Mouse (Mus musculus): Measurements from ENCODE around the gene Wdr70. TPM values are rescaled to one million over a fixed set of nuclear protein-coding genes. Genes with fewer than 3 reads are reported as not detected.

Gene Wdr70
- total and polyA plus RNA-seq, 3 experiments = 25.2 to 71.4 (median 59.8) TPM

DNA sequence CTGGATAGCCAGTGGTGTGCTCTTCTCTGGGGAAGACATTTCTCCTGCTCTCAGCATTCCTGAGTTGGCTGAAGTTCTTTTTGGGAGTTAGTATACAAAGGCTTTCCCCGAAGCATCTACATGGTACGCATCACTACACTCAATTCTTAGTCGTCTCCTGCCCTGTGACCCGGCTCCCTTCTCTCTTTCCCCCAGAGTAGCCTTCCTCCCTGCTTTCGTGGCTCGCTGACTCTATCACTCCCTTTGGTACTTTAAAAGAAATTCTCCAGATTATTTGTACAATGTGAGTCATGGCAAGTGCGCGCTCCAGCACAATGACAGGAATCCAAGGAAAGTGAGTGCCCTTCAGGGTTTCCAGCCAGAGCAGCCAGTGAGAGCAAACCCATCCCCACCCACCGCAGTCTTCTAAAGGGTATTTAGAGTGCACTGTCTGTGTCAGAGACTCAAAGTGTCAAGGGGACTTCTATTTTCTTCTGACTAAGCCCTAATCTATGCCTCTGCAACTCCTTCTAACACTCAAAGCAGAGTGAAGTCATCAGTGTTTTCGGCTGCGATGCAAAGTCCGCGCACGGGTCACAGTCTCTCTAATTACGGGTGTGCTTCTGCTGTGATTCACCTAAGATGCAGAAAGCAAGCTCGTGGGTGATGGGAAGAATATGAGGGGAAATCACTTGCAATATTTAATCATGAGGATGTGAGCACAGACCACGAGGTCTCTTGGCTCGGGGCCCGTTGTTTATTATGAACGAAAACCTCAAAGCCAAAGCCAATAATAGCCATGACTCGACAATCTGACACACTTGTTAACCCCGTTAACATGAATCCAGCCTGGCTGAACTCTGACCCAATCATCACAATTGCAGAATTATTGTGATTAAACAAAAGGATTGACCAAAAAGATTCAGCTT, 221.2 kb downstream of the Wdr70 start:
- no peak for DNase-seq (ENCODE audit: low spot score)
- no peaks in the 10 kb centered on the region for H3K4me1 ChIP-seq (ENCODE audit: insufficient read depth, low read depth, low read length)
- no peaks in the 10 kb centered on the region; the same call in 1 of the 2 replicates for H3K9me3 ChIP-seq (replicated peaks)
- no peaks in the 10 kb centered on the region for H3K27me3 ChIP-seq (ENCODE audit: insufficient read depth, low read length)
- ATAC-seq (ENCODE audit: extremely low read depth, insufficient number of reproducible peaks, low FRiP score, poor library complexity, severe bottlenecking) = no peak
- H3K36me3 ChIP-seq (replicated peaks) = peaks cover 47% of the 10 kb centered on the region
- TF ChIP-seq POLR2AphosphoS5 (IDR thresholded peaks at IDR 0.05; ENCODE audit: insufficient replicate concordance, low read depth, low read length) (no peak), CTCF (IDR thresholded peaks at IDR 0.05; ENCODE audit: low read depth, low read length) (no peak), GATA1 (IDR thresholded peaks at IDR 0.05; ENCODE audit: borderline replicate concordance, low read length) (no peak)
- no peak overlapping the region for H3K4me3 ChIP-seq (ENCODE audit: low read depth, low read length)

DNA sequence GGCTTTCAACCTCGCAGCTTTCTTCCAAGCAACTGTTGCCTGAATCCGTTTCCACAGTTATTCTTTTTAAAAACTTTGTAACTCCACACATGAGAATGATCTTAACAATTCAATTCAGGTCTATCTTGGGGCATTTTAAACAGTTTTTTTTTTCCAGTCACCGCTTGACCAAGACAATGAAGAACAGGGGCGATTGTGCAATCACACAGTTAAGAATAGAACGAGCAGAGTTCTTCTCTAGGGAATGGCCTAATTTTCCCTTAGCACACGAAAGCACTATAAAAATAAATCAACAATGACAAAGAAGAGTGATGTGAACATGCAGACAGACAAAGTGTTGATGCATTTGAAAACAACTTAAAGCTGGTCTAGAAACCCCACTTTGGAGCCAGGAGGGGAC, 223.1 kb downstream of the Wdr70 start:
- no peaks in the 10 kb centered on the region for H3K27me3 ChIP-seq (ENCODE audit: insufficient read depth, low read length)
- H3K4me1 ChIP-seq (ENCODE audit: insufficient read depth, low read depth, low read length) = no peaks in the 10 kb centered on the region
- ATAC-seq (ENCODE audit: extremely low read depth, insufficient number of reproducible peaks, low FRiP score, poor library complexity, severe bottlenecking) = no peak
- H3K9me3 ChIP-seq (replicated peaks) = no peaks in the 10 kb centered on the region
- DNase-seq (ENCODE audit: low spot score) = no peak
- peaks cover 38% of the 10 kb centered on the region for H3K36me3 ChIP-seq (replicated peaks)
- no peak for TF ChIP-seq GATA1 (IDR thresholded peaks at IDR 0.05; ENCODE audit: borderline replicate concordance, low read length)
- TF ChIP-seq TAL1 (conservative IDR thresholded peaks at IDR 0.05; ENCODE audit: low read depth, low read length) = no peak
- no peak for TF ChIP-seq POLR2AphosphoS5 (IDR thresholded peaks at IDR 0.05; ENCODE audit: insufficient replicate concordance, low read depth, low read length)
- TF ChIP-seq GATA2 (IDR thresholded peaks at IDR 0.05; ENCODE audit: borderline replicate concordance, low read depth, low read length) = no peak
- TF ChIP-seq CTCF (IDR thresholded peaks at IDR 0.05; ENCODE audit: low read depth, low read length) = no peak
- H3K4me3 ChIP-seq (ENCODE audit: low read depth, low read length) = no peak overlapping the region

DNA sequence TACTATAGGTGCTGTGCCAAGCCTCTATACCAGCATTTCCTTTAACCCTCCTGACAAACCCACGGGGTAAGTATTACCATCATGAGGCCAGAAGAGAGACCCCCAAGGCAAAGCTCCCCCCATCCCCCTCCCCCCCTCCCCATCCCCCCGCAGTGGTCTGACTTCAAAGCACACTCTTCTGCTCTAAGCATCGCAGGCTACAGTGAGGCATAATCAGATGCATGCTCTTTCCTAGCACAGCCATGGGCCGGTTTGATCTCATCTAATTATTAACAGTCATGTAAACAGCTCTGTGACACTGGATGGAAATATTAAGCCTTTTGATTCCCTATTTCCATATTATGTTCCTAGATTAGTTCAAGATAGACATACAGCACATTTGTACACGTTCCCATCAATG, 226.5 kb downstream of the Wdr70 start:
- DNase-seq (ENCODE audit: low spot score) = no peak
- Histone ChIP-seq H3K36me3 (replicated peaks) (peaks cover 13% of the 10 kb centered on the region), H3K4me3 (ENCODE audit: low read depth, low read length) (no peak overlapping the region), H3K4me1 (ENCODE audit: insufficient read depth, low read depth, low read length) (no peaks in the 10 kb centered on the region), H3K9me3 (replicated peaks) (no peaks in the 10 kb centered on the region), H3K27me3 (ENCODE audit: insufficient read depth, low read length) (no peaks in the 10 kb centered on the region)
- ATAC-seq (ENCODE audit: extremely low read depth, insufficient number of reproducible peaks, low FRiP score, poor library complexity, severe bottlenecking) = no peak
- no peak for TF ChIP-seq GATA1 (IDR thresholded peaks at IDR 0.05; ENCODE audit: borderline replicate concordance, low read length)
- no peak for TF ChIP-seq CTCF (IDR thresholded peaks at IDR 0.05; ENCODE audit: low read depth, low read length)
- TF ChIP-seq TAL1 (conservative IDR thresholded peaks at IDR 0.05; ENCODE audit: low read depth, low read length) = no peak
- TF ChIP-seq POLR2AphosphoS5 (IDR thresholded peaks at IDR 0.05; ENCODE audit: insufficient replicate concordance, low read depth, low read length) = no peak
- no peak for TF ChIP-seq GATA2 (IDR thresholded peaks at IDR 0.05; ENCODE audit: borderline replicate concordance, low read depth, low read length)

DNA sequence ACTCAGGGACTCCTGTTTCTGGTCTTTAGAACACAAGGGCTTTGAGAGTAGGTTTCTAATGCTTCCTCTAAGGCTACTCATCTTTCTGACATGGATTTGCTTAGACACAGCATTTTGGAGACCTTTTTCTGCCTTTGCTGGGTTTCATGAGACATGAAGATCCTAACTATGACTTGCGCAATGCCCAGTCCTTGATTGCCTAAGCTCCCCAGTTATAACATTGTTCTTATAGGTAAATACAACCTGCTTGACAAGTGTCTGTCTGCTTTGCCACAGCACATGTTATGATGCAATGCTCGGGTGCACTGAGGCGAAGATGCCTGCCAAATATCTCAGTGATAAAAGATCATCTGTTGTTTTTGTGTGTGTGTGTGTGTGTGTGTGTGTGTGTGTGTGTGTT, 233.7 kb downstream of the Wdr70 start:
- Histone ChIP-seq H3K9me3 (replicated peaks) (no peaks in the 10 kb centered on the region), H3K36me3 (replicated peaks) (no peaks in the 10 kb centered on the region), H3K4me3 (ENCODE audit: low read depth, low read length) (no peak overlapping the region), H3K27me3 (ENCODE audit: insufficient read depth, low read length) (no peaks in the 10 kb centered on the region), H3K4me1 (ENCODE audit: insufficient read depth, low read depth, low read length) (no peaks in the 10 kb centered on the region)
- TF ChIP-seq GATA2 (IDR thresholded peaks at IDR 0.05; ENCODE audit: borderline replicate concordance, low read depth, low read length) (no peak), TAL1 (conservative IDR thresholded peaks at IDR 0.05; ENCODE audit: low read depth, low read length) (no peak), POLR2AphosphoS5 (IDR thresholded peaks at IDR 0.05; ENCODE audit: insufficient replicate concordance, low read depth, low read length) (no peak), CTCF (IDR thresholded peaks at IDR 0.05; ENCODE audit: low read depth, low read length) (no peak), GATA1 (IDR thresholded peaks at IDR 0.05; ENCODE audit: borderline replicate concordance, low read length) (no peak)
- DNase-seq (ENCODE audit: low spot score) (no peak), ATAC-seq (ENCODE audit: extremely low read depth, insufficient number of reproducible peaks, low FRiP score, poor library complexity, severe bottlenecking) (no peak)

DNA sequence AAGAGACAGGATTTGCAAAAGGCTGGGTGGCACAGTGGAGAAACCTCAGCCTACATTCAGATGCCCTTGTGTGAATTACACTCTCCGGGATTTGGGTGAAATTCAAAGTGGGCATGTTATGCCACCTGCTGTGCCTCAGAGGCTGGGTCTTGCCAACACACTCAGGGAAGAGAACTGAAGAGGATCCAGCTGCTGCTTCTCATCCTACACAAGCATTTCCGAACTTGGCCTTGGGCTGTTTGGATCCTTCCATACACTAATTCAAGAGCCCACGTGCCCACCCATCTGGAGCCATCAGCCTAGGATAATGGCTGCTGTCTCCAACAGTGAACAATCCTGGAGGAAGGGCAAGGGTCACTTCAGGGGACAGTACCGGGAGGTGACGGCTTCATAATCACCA, 235.7 kb downstream of the Wdr70 start:
- ATAC-seq (ENCODE audit: extremely low read depth, insufficient number of reproducible peaks, low FRiP score, poor library complexity, severe bottlenecking) (no peak), DNase-seq (ENCODE audit: low spot score) (no peak)
- Histone ChIP-seq H3K4me3 (ENCODE audit: low read depth, low read length) (no peak overlapping the region), H3K9me3 (replicated peaks) (no peaks in the 10 kb centered on the region), H3K36me3 (replicated peaks) (no peaks in the 10 kb centered on the region), H3K4me1 (ENCODE audit: insufficient read depth, low read depth, low read length) (no peaks in the 10 kb centered on the region), H3K27me3 (ENCODE audit: insufficient read depth, low read length) (no peaks in the 10 kb centered on the region)
- TF ChIP-seq TAL1 (conservative IDR thresholded peaks at IDR 0.05; ENCODE audit: low read depth, low read length) (no peak), POLR2AphosphoS5 (IDR thresholded peaks at IDR 0.05; ENCODE audit: insufficient replicate concordance, low read depth, low read length) (no peak), GATA2 (IDR thresholded peaks at IDR 0.05; ENCODE audit: borderline replicate concordance, low read depth, low read length) (no peak), GATA1 (IDR thresholded peaks at IDR 0.05; ENCODE audit: borderline replicate concordance, low read length) (no peak), CTCF (IDR thresholded peaks at IDR 0.05; ENCODE audit: low read depth, low read length) (no peak)

DNA sequence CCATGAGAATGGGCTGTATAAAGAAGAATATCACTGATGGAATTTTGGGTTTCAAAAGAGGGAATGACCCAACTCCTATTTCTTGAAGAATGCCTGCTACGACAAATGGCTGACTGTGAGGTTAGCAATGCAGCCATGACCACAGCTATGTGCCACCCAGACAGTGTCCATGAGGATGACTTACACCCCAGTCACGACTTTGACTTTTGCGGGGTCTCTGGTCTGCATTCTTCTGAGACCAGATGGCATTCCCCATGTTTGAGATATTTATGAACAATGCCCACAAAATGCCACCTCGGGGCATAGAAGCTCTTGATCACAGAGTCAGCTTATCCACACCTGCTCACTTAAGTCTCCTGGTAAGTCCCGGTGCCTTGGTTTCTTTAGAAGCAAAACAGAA, 236.1 kb downstream of the Wdr70 start:
- DNase-seq (ENCODE audit: low spot score) (no peak), ATAC-seq (ENCODE audit: extremely low read depth, insufficient number of reproducible peaks, low FRiP score, poor library complexity, severe bottlenecking) (no peak)
- H3K4me1 ChIP-seq (ENCODE audit: insufficient read depth, low read depth, low read length) = no peaks in the 10 kb centered on the region
- no peaks in the 10 kb centered on the region for H3K9me3 ChIP-seq (replicated peaks)
- H3K27me3 ChIP-seq (ENCODE audit: insufficient read depth, low read length) = no peaks in the 10 kb centered on the region
- no peaks in the 10 kb centered on the region for H3K36me3 ChIP-seq (replicated peaks)
- no peak overlapping the region for H3K4me3 ChIP-seq (ENCODE audit: low read depth, low read length)
- TF ChIP-seq TAL1 (conservative IDR thresholded peaks at IDR 0.05; ENCODE audit: low read depth, low read length) = no peak
- TF ChIP-seq GATA2 (IDR thresholded peaks at IDR 0.05; ENCODE audit: borderline replicate concordance, low read depth, low read length) = no peak
- no peak for TF ChIP-seq GATA1 (IDR thresholded peaks at IDR 0.05; ENCODE audit: borderline replicate concordance, low read length)
- TF ChIP-seq POLR2AphosphoS5 (IDR thresholded peaks at IDR 0.05; ENCODE audit: insufficient replicate concordance, low read depth, low read length) = no peak
- TF ChIP-seq CTCF (IDR thresholded peaks at IDR 0.05; ENCODE audit: low read depth, low read length) = no peak
